Comparison of ENCODE assay signal across 8 mouse cellular contexts in genomic region chr1:192856411-192856810, GRCm38 (mm10). TPM values are rescaled to one million over a fixed set of nuclear protein-coding genes. Genes with fewer than 3 reads are reported as not detected.
DNase-seq lines count a peak whose midpoint lies in the region; ATAC-seq and TF ChIP-seq lines count a peak whose summit lies in the region.

No protein-coding gene starts in this region.

- no peaks in the 10 kb centered on the region for H3K36me3 ChIP-seq in liver, postnatal 0 days (replicated peaks; ENCODE audit: insufficient read depth, low read length)
- H3K36me3 ChIP-seq in liver, embryonic 12.5 days: no peaks in the 10 kb centered on the region
- no peaks in the 10 kb centered on the region for H3K36me3 ChIP-seq in embryonic facial prominence, embryonic 11.5 days (replicated peaks; ENCODE audit: control insufficient read depth, insufficient read depth, low read depth, low read length)
- no peaks in the 10 kb centered on the region for H3K36me3 ChIP-seq in intestine, embryonic 16.5 days (ENCODE audit: control insufficient read depth, insufficient read depth, low read length)

- H3K27me3 ChIP-seq in liver, postnatal 0 days (ENCODE audit: insufficient read depth, low read length): peaks cover 54% of the 10 kb centered on the region
- H3K27me3 ChIP-seq in liver, embryonic 12.5 days (replicated peaks): peaks cover 81% of the 10 kb centered on the region
- H3K27me3 ChIP-seq in embryonic facial prominence, embryonic 11.5 days (ENCODE audit: control insufficient read depth, insufficient read depth, low read length): no peaks in the 10 kb centered on the region
- H3K27me3 ChIP-seq in intestine, embryonic 16.5 days (replicated peaks; ENCODE audit: control insufficient read depth, insufficient read depth, low read length): no peaks in the 10 kb centered on the region

- no peak overlapping the region for H3K9ac ChIP-seq in liver, postnatal 0 days (replicated peaks)
- H3K9ac ChIP-seq in liver, embryonic 12.5 days: no peak overlapping the region
- H3K9ac ChIP-seq in embryonic facial prominence, embryonic 11.5 days (replicated peaks; ENCODE audit: low read length): no peak overlapping the region
- H3K9ac ChIP-seq in intestine, embryonic 16.5 days (ENCODE audit: low read depth, low read length): no peak overlapping the region

- no peaks in the 10 kb centered on the region for H3K9me3 ChIP-seq in liver, postnatal 0 days (ENCODE audit: low read length)
- no peaks in the 10 kb centered on the region for H3K9me3 ChIP-seq in liver, embryonic 12.5 days (replicated peaks)
- H3K9me3 ChIP-seq in embryonic facial prominence, embryonic 11.5 days (replicated peaks; ENCODE audit: control insufficient read depth, low read length): no peaks in the 10 kb centered on the region
- H3K9me3 ChIP-seq in intestine, embryonic 16.5 days (ENCODE audit: control insufficient read depth, low read length): no peaks in the 10 kb centered on the region

- DNase-seq in liver, postnatal 0 days: peak; percentile 30
- DNase-seq in embryonic facial prominence, embryonic 11.5 days (ENCODE audit: low spot score): peak; percentile 69
- DNase-seq in retina, embryonic 14.5 days (ENCODE audit: low spot score): peak; percentile 43
- no peak for DNase-seq in right cerebral cortex, postnatal 25 days

- TF ChIP-seq CTCF in liver, postnatal 0 days (IDR thresholded peaks at IDR 0.05; ENCODE audit: low read depth): no peak

- H3K4me3 ChIP-seq in liver, postnatal 0 days (ENCODE audit: low read depth, low read length): no peak overlapping the region
- no peak overlapping the region for H3K4me3 ChIP-seq in liver, embryonic 12.5 days
- no peak overlapping the region for H3K4me3 ChIP-seq in embryonic facial prominence, embryonic 11.5 days (ENCODE audit: low read depth, low read length)
- no peak overlapping the region for H3K4me3 ChIP-seq in intestine, embryonic 16.5 days (ENCODE audit: low read length)

- 0 out of 2 replicates have a peak, but pooled peaks have one; percentile 19 for ATAC-seq in liver, postnatal 0 days
- no peak for ATAC-seq in liver, embryonic 12.5 days
- ATAC-seq in embryonic facial prominence, embryonic 11.5 days (replicated peaks; ENCODE audit: insufficient number of reproducible peaks, low FRiP score, low TSS enrichment, low read depth): no peak
- ATAC-seq in intestine, embryonic 16.5 days: no peak
- ATAC-seq in megakaryocyte progenitor cell, adult 5-6 weeks (replicated peaks; ENCODE audit: poor library complexity): no peak
- ATAC-seq in megakaryocyte-erythroid progenitor cell, adult 5-6 weeks (replicated peaks; ENCODE audit: low FRiP score, low TSS enrichment, poor library complexity, severe bottlenecking): no peak

- H3K4me1 ChIP-seq in liver, postnatal 0 days (ENCODE audit: insufficient read depth): no peaks in the 10 kb centered on the region
- H3K4me1 ChIP-seq in liver, embryonic 12.5 days: 0 out of 2 replicates have a peak, but pooled peaks cover 3% of the 10 kb centered on the region
- peaks cover 9% of the 10 kb centered on the region; the same call in 1 of the 2 replicates for H3K4me1 ChIP-seq in embryonic facial prominence, embryonic 11.5 days (ENCODE audit: control insufficient read depth, insufficient read depth, low read length)
- H3K4me1 ChIP-seq in intestine, embryonic 16.5 days (ENCODE audit: control insufficient read depth, insufficient read depth, low read length): peaks cover 22% of the 10 kb centered on the region

- no peak for TF ChIP-seq EP300 in liver, postnatal 0 days (IDR thresholded peaks at IDR 0.05; ENCODE audit: low read depth)

- H3K4me2 ChIP-seq in liver, postnatal 0 days (ENCODE audit: low read depth, low read length): no peak overlapping the region
- H3K4me2 ChIP-seq in liver, embryonic 12.5 days: no peak overlapping the region
- H3K4me2 ChIP-seq in embryonic facial prominence, embryonic 11.5 days (ENCODE audit: low read depth, low read length): no peak overlapping the region
- H3K4me2 ChIP-seq in intestine, embryonic 16.5 days (ENCODE audit: low read depth, low read length): peak overlapping the region; percentile 95; the same call in 1 of the 2 replicates

- H3K27ac ChIP-seq in liver, postnatal 0 days (ENCODE audit: low read depth): no peak overlapping the region
- no peak overlapping the region for H3K27ac ChIP-seq in liver, embryonic 12.5 days
- no peak overlapping the region for H3K27ac ChIP-seq in embryonic facial prominence, embryonic 11.5 days (replicated peaks; ENCODE audit: low read depth, low read length)
- H3K27ac ChIP-seq in intestine, embryonic 16.5 days (ENCODE audit: low read length): no peak overlapping the region

- WGBS in liver, postnatal 0 days (ENCODE audit: insufficient replicate concordance): 21% methylated on average over 10 of the region's 10 CpGs
- 16% methylated on average over 10 of the region's 10 CpGs for WGBS in liver, embryonic 12.5 days (ENCODE audit: insufficient replicate concordance)
- WGBS in embryonic facial prominence, embryonic 11.5 days: 7% methylated on average over 10 of the region's 10 CpGs
- 30% methylated on average over 10 of the region's 10 CpGs for WGBS in intestine, embryonic 16.5 days

RNA-seq across cellular contexts. Expression of gene Sertad4, which starts 0.9 kb away (rescaled TPM):
- polyA plus RNA-seq in liver, postnatal 0 days (2015; fragmentation: Nextera tagmentation; extraction: Ambion mirVana): 0.28 and 0.37 TPM in 2 replicates
- 1.8 and 3.6 TPM in 2 replicates for polyA plus RNA-seq in liver, embryonic 12.5 days (2016; fragmentation: Nextera tagmentation; extraction: Ambion mirVana)
- polyA plus RNA-seq in embryonic facial prominence, embryonic 11.5 days (2014; fragmentation: Nextera tagmentation; extraction: Ambion mirVana): 44.1 and 52.1 TPM in 2 replicates
- polyA plus RNA-seq in intestine, embryonic 16.5 days (2015; fragmentation: Nextera tagmentation; extraction: Ambion mirVana): 2.4 and 3.0 TPM in 2 replicates
- not detected in 2 replicates for total RNA-seq in megakaryocyte progenitor cell, adult 5-6 weeks (2015)
- not detected in 2 replicates for total RNA-seq in megakaryocyte progenitor cell, adult 5-6 weeks (2017)
- 0.57 TPM in 1 of 2 replicates, not detected in the other for total RNA-seq in megakaryocyte-erythroid progenitor cell, adult 5-6 weeks (2014; fragmentation: Nextera tagmentation)
- total RNA-seq in megakaryocyte-erythroid progenitor cell, adult 5-6 weeks (2017): not detected in 2 replicates
